Mouse (Mus musculus): ENCODE measurements at regions not wholly inside any gene's neighbourhood (a gene's known extent, or its start where the extent isn't known, plus 50 kb on each side); places are given as distances from the start of the nearest gene placed in this dataset.

- TF ChIP-seq ZC3H11A (IDR thresholded peaks at IDR 0.05; ENCODE audit: borderline replicate concordance, low read depth, low read length) (no peak), ZNF384 (IDR thresholded peaks at IDR 0.05; ENCODE audit: low read depth, low read length) (no peak), CHD2 (IDR thresholded peaks at IDR 0.05; ENCODE audit: low read depth, low read length) (no peak), HCFC1 (IDR thresholded peaks at IDR 0.05; ENCODE audit: borderline replicate concordance, insufficient read depth, low read length) (no peak)
These were observed 302.7 kb upstream of the Cdh8 start for GRCm38 (mm10) chr8:99718927-99719326.

Measured in ES-E14 (cell line).